Mouse (Mus musculus) retina, embryonic 14.5 days (tissue): ENCODE results near the gene Pkdrej.

ENCODE experiments used
- DNase-seq: peaks from one replicate; pipeline ENCODE4 v3.0.0-alpha.2; 2015; ENCODE audit warnings: low spot score

The Pkdrej gene

DNA sequence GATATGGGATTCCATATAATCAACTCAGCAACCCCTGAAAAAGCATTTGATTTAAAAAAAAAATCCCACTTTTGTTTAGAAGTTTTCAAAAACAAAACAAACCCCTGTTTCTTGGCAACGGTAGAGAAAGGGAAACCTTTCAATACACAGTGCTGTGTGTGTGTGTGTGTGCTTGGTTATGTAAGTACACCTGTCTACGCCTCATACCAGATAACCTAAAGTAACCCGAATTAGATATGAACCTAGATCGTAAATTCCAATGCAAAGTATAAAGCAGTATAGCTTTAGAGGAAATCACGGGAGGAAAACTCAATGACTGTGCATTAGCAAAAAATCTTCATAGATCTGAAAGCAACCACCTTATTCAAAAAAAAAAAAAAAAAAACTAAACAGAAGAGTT is 54.9 kb downstream of the Pkdrej start:
- DNase-seq = no peak

DNA sequence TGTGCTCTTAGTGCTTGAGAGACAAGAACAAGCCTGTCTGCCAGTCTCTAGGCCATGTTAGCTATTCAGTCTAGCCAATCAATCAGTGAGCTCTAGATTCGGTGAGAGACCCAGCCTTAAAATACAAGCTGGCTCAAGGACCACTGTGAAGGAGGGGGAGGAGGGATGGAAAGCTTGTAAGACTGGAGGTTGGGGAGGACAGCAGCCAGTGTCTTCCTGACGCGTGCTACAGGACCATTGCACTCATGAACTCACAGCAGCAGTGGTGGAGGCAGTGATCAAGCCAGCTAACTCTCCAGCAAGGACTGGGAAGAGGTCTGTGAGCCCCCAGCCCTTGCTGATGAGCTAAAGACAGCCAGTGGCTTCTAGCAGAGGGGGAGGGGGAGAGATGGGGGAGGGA is 56.5 kb downstream of the Pkdrej start:
- DNase-seq = no peak
